Mouse (Mus musculus) heart, embryonic 12.5 days (tissue): Measurements from ENCODE around the gene Cacna1i. TPM values are rescaled to one million over a fixed set of nuclear protein-coding genes. Genes with fewer than 3 reads are reported as not detected.

Experiments used
- polyA plus RNA-seq: library from polyadenylated mRNA; unstranded; fragments of >200 nt; fragmentation: Nextera tagmentation; extraction: Ambion mirVana; gene quantifications from 2 replicates; pipeline ENCODE4 v1.2.1, GENCODE M21; 2016

Cacna1i gene
- polyA plus RNA-seq, 1 experiment from 2014 or later = not detected

Other genes with a start within 250 kb of the Cacna1i start
- gene Syngr1, start 195.9 kb upstream of the Cacna1i start, polyA plus RNA-seq = 17.2 and 19.0 TPM in 2 replicates
- 601 and 631 TPM in 2 replicates for gene Rpl3, start 195.4 kb upstream of the Cacna1i start, polyA plus RNA-seq
- gene Tab1, start 154.1 kb upstream of the Cacna1i start, polyA plus RNA-seq = 30.5 TPM in 2 replicates
- 1.4 TPM in 2 replicates for gene Mgat3, start 113.5 kb upstream of the Cacna1i start, polyA plus RNA-seq
- 31.4 and 33.2 TPM in 2 replicates for gene Mief1, start 53.2 kb upstream of the Cacna1i start, polyA plus RNA-seq
- 4.0 TPM in 1 of 2 replicates, not detected in the other for gene AC140267.1, start 51.4 kb upstream of the Cacna1i start, polyA plus RNA-seq
- 76.4 and 79.9 TPM in 2 replicates for gene Atf4, start 32.1 kb upstream of the Cacna1i start, polyA plus RNA-seq
- gene Rps19bp1, start 22.9 kb upstream of the Cacna1i start, polyA plus RNA-seq = 37.9 and 42.4 TPM in 2 replicates